Mouse (Mus musculus) layer of hippocampus, postnatal 10 days (tissue): ENCODE measurements around the gene Lats1. TPM values are rescaled to one million over a fixed set of nuclear protein-coding genes. Genes with fewer than 3 reads are reported as not detected.
A peak's percentile ranks its signal among the peaks of the same experiment; 100 is the strongest.
"Not testable (repeated sequence)": the region's sequence is repeated elsewhere in the genome, so short reads cannot be mapped to it uniquely, and the experiment has no call there.

ENCODE experiments used
- DNase-seq, 2 experiments: peaks; one replicate each; pipeline ENCODE4 v3.0.0; 2021; ENCODE audit warnings: low spot score in 2 of 2
- total RNA-seq, 2 experiments: library from RNA; stranded (reverse); gene quantifications; 2 replicates each; pipeline ENCODE4 v1.2.3; 2021

Gene Lats1
- total RNA-seq, 2 experiments from 2014 or later: 50.7 to 54.9 TPM

GRCm38 (mm10) chr10:7725751-7726500 lies 44.9 kb downstream of the Lats1 start, which contains the start of gene Katna1:
Gene Katna1 (plus strand): TSS chr10:7726000.
- peak; percentile 86 to 92 for DNase-seq

- no peak for DNase-seq
These were observed 45.4 kb downstream of the Lats1 start for GRCm38 (mm10) chr10:7726501-7726812.

GRCm38 (mm10) chr10:7727011-7727410 lies 46.0 kb downstream of the Lats1 start:
- DNase-seq: no peak

- no peak for DNase-seq
These were observed 50.6 kb downstream of the Lats1 start for GRCm38 (mm10) chr10:7731582-7731981.

- no peak for DNase-seq
These were observed 56.1 kb downstream of the Lats1 start for GRCm38 (mm10) chr10:7737122-7737521.

- no peak for DNase-seq
These were observed 56.9 kb downstream of the Lats1 start for GRCm38 (mm10) chr10:7737914-7738313.

- not testable (repeated sequence) for DNase-seq
These were observed 64.5 kb downstream of the Lats1 start for GRCm38 (mm10) chr10:7745528-7745927.

- no peak for DNase-seq
These were observed 67.7 kb downstream of the Lats1 start for GRCm38 (mm10) chr10:7748752-7749151.

- no peak for DNase-seq
These were observed 76.5 kb downstream of the Lats1 start for GRCm38 (mm10) chr10:7757544-7757943.

Other genes with a start within 250 kb of the Lats1 start
- gene Ulbp1, start 207.6 kb upstream of the Lats1 start, total RNA-seq: 1 to 10 TPM in 1 of 2 experiments, under 1 TPM in 1; 0.78 to 3.2 TPM
- 100 to 1,000 TPM; 135 to 141 TPM for gene Lrp11, start 91.4 kb upstream of the Lats1 start, total RNA-seq
- 1 to 10 TPM; 7.2 to 9.2 TPM for gene Nup43, start 13.7 kb upstream of the Lats1 start, total RNA-seq
- 100 to 1,000 TPM; 130 to 133 TPM for gene Pcmt1, start 78 bp upstream of the Lats1 start, total RNA-seq
- gene Katna1, start 44.8 kb downstream of the Lats1 start, total RNA-seq: 10 to 100 TPM; 14.9 to 15.1 TPM
- 10 to 100 TPM; 25.6 to 26.0 TPM for gene Ginm1, start 111.6 kb downstream of the Lats1 start, total RNA-seq
- 10 to 100 TPM; 34.0 to 38.9 TPM for gene Ppil4, start 111.7 kb downstream of the Lats1 start, total RNA-seq
- under 1 TPM; 0.16 to 0.22 TPM for gene Zc3h12d, start 151.3 kb downstream of the Lats1 start, total RNA-seq